Mouse (Mus musculus): ENCODE data around the gene Tex19.2.

- TF ChIP-seq USF1 (IDR thresholded peaks at IDR 0.05; ENCODE audit: low read depth) (no peak), POLR2A (IDR thresholded peaks at IDR 0.05; ENCODE audit: insufficient read length, low read depth) (no peak), POLR2AphosphoS2 (IDR thresholded peaks at IDR 0.05; ENCODE audit: insufficient read length, low read depth) (no peak)
Measured at GRCm38 (mm10) chr11:121134600-121134999, 16.1 kb upstream of the Tex19.2 start.

All from myocyte (in vitro differentiated cells).